Mouse (Mus musculus): ENCODE measurements around the gene Yjefn3. TPM values are rescaled to one million over a fixed set of nuclear protein-coding genes. Genes with fewer than 3 reads are reported as not detected.
"Not testable (repeated sequence)": the region's sequence is repeated elsewhere in the genome, so short reads cannot be mapped to it uniquely, and the experiment has no call there.

Gene Yjefn3
- total RNA-seq (2014; rRNA removed) (8.4 and 10.7 TPM in 2 replicates), polyA plus RNA-seq (2015; fragmentation: Nextera tagmentation; extraction: Ambion mirVana) (13.3 and 13.8 TPM in 2 replicates)

- Histone ChIP-seq H3K27ac (peak within 1 kb of the TSS; percentile 95), H3K27me3 (ENCODE audit: insufficient read depth, low read length) (no peaks in the 10 kb centered on the region), H3K9ac (replicated peaks; ENCODE audit: low read length) (peak within 1 kb of the TSS; percentile 73), H3K4me2 (ENCODE audit: low read depth, low read length) (peak within 1 kb of the TSS; percentile 74), H3K4me3 (ENCODE audit: low read length) (peak within 1 kb of the TSS; percentile 76), H3K4me1 (ENCODE audit: insufficient read depth, low read length) (peaks cover 16% of the 10 kb centered on the region), H3K9me3 (ENCODE audit: low read length) (no peaks in the 10 kb centered on the region), H3K36me3 (ENCODE audit: insufficient read depth, low read length) (no peaks in the 10 kb centered on the region)
- 6% methylated on average over 89 of the region's 89 CpGs for WGBS
- ATAC-seq (peak; percentile 66), DNase-seq (ENCODE audit: low spot score) (no peak)
- TF ChIP-seq CTCF (IDR thresholded peaks at IDR 0.05; ENCODE audit: low read depth): peak; percentile 38; the same call in 1 of the 2 replicates
Observed at GRCm38 (mm10) chr8:69902163-69903062, at the start of gene Yjefn3, which contains the start of the genes Tssk6 and Ndufa13. Yjefn3 (minus strand) TSS chr8:69902712. Tssk6 (plus strand) TSS chr8:69902184. Ndufa13 (minus strand) TSS chr8:69902558.

- 100% methylated on average over 2 of the region's 2 CpGs for WGBS
- DNase-seq (ENCODE audit: low spot score) (no peak), ATAC-seq (no peak)
- no peaks in the 10 kb centered on the region for H3K27me3 ChIP-seq (ENCODE audit: insufficient read depth, low read length)
- TF ChIP-seq CTCF (IDR thresholded peaks at IDR 0.05; ENCODE audit: low read depth): no peak
- H3K4me2 ChIP-seq (ENCODE audit: low read depth, low read length): no peak overlapping the region
- no peak overlapping the region for H3K9ac ChIP-seq (replicated peaks; ENCODE audit: low read length)
- H3K9me3 ChIP-seq (ENCODE audit: low read length): no peaks in the 10 kb centered on the region
- no peaks in the 10 kb centered on the region for H3K4me1 ChIP-seq (ENCODE audit: insufficient read depth, low read length)
- no peak overlapping the region for H3K27ac ChIP-seq
- no peak overlapping the region for H3K4me3 ChIP-seq (ENCODE audit: low read length)
- no peaks in the 10 kb centered on the region for H3K36me3 ChIP-seq (ENCODE audit: insufficient read depth, low read length)
Observed at GRCm38 (mm10) chr8:69950300-69950699, 47.8 kb upstream of the Yjefn3 start.

- not testable (repeated sequence) for H3K4me1 ChIP-seq (ENCODE audit: insufficient read depth, low read length); H3K4me2 ChIP-seq (ENCODE audit: low read depth, low read length); H3K27ac ChIP-seq; H3K36me3 ChIP-seq (ENCODE audit: insufficient read depth, low read length); DNase-seq (ENCODE audit: low spot score); H3K9ac ChIP-seq (replicated peaks; ENCODE audit: low read length); ATAC-seq; H3K4me3 ChIP-seq (ENCODE audit: low read length); H3K9me3 ChIP-seq (ENCODE audit: low read length); H3K27me3 ChIP-seq (ENCODE audit: insufficient read depth, low read length)
- 94% methylated on average over 2 of the region's 3 CpGs for WGBS
Observed at GRCm38 (mm10) chr8:69942495-69942894, 40.0 kb upstream of the Yjefn3 start.

- Histone ChIP-seq H3K27ac (no peak overlapping the region), H3K27me3 (ENCODE audit: insufficient read depth, low read length) (no peaks in the 10 kb centered on the region), H3K9ac (replicated peaks; ENCODE audit: low read length) (no peak overlapping the region), H3K9me3 (ENCODE audit: low read length) (no peaks in the 10 kb centered on the region), H3K36me3 (ENCODE audit: insufficient read depth, low read length) (no peaks in the 10 kb centered on the region; the same call in 1 of the 2 replicates), H3K4me1 (ENCODE audit: insufficient read depth, low read length) (no peaks in the 10 kb centered on the region), H3K4me3 (ENCODE audit: low read length) (no peak overlapping the region), H3K4me2 (ENCODE audit: low read depth, low read length) (no peak overlapping the region)
- DNase-seq (ENCODE audit: low spot score): no peak
- WGBS: 89% methylated on average over 2 of the region's 2 CpGs
- no peak for ATAC-seq
- no peak for TF ChIP-seq CTCF (IDR thresholded peaks at IDR 0.05; ENCODE audit: low read depth)
Observed at GRCm38 (mm10) chr8:69940386-69940785, 37.9 kb upstream of the Yjefn3 start.

GRCm38 (mm10) chr8:69939633-69940032 is 37.1 kb upstream of the Yjefn3 start:
- Histone ChIP-seq H3K4me1 (ENCODE audit: insufficient read depth, low read length) (no peaks in the 10 kb centered on the region), H3K27ac (no peak overlapping the region), H3K36me3 (ENCODE audit: insufficient read depth, low read length) (no peaks in the 10 kb centered on the region; the same call in 1 of the 2 replicates), H3K27me3 (ENCODE audit: insufficient read depth, low read length) (no peaks in the 10 kb centered on the region), H3K4me3 (ENCODE audit: low read length) (no peak overlapping the region), H3K9ac (replicated peaks; ENCODE audit: low read length) (no peak overlapping the region), H3K9me3 (ENCODE audit: low read length) (no peaks in the 10 kb centered on the region), H3K4me2 (ENCODE audit: low read depth, low read length) (no peak overlapping the region)
- 66% methylated on average over 3 of the region's 3 CpGs for WGBS
- no peak for TF ChIP-seq CTCF (IDR thresholded peaks at IDR 0.05; ENCODE audit: low read depth)
- no peak for ATAC-seq
- no peak for DNase-seq (ENCODE audit: low spot score)

- Histone ChIP-seq H3K9ac (replicated peaks; ENCODE audit: low read length) (no peak overlapping the region), H3K27me3 (ENCODE audit: insufficient read depth, low read length) (no peaks in the 10 kb centered on the region), H3K9me3 (ENCODE audit: low read length) (no peaks in the 10 kb centered on the region), H3K4me1 (ENCODE audit: insufficient read depth, low read length) (no peaks in the 10 kb centered on the region), H3K36me3 (ENCODE audit: insufficient read depth, low read length) (no peaks in the 10 kb centered on the region; the same call in 1 of the 2 replicates), H3K27ac (no peak overlapping the region), H3K4me3 (ENCODE audit: low read length) (no peak overlapping the region), H3K4me2 (ENCODE audit: low read depth, low read length) (no peak overlapping the region)
- DNase-seq (ENCODE audit: low spot score) (no peak), ATAC-seq (no peak)
- TF ChIP-seq CTCF (IDR thresholded peaks at IDR 0.05; ENCODE audit: low read depth): no peak
- 92% methylated on average over 6 of the region's 6 CpGs for WGBS
Observed at GRCm38 (mm10) chr8:69938245-69938982, 35.9 kb upstream of the Yjefn3 start.
